ENCODE assay signal across 17 mouse cellular contexts in genomic region chr1:47278321-47279020, GRCm38 (mm10).
DNase-seq lines count a peak whose midpoint lies in the region; ATAC-seq and TF ChIP-seq lines count a peak whose summit lies in the region.
"Had no signal": no experiment of that assay in that cellular context is flagged by ENCODE, and none has a peak within 500 bp of the region (broad histone marks: within the 10 kb centered on the region; RNA-seq: fewer than 3 reads in every experiment).

No protein-coding gene starts in this region.

- no peaks in the 10 kb centered on the region for H3K36me3 ChIP-seq in hindbrain, embryonic 11.5 days (ENCODE audit: control insufficient read depth, insufficient read depth, low read length)
- no peaks in the 10 kb centered on the region for H3K36me3 ChIP-seq in hindbrain, embryonic 10.5 days
- H3K36me3 ChIP-seq in forebrain, embryonic 16.5 days (ENCODE audit: control insufficient read depth, insufficient read depth): no peaks in the 10 kb centered on the region
- no peaks in the 10 kb centered on the region for H3K36me3 ChIP-seq in midbrain, postnatal 0 days (ENCODE audit: insufficient read depth, low read length)
- H3K36me3 ChIP-seq: heart, embryonic 15.5 days; intestine, embryonic 15.5 days; limb, embryonic 15.5 days had no signal

- no peak for TF ChIP-seq CTCF in midbrain, postnatal 0 days (IDR thresholded peaks at IDR 0.05)

- no peaks in the 10 kb centered on the region for H3K4me1 ChIP-seq in hindbrain, embryonic 11.5 days (replicated peaks; ENCODE audit: control insufficient read depth, insufficient read depth, low read length)
- H3K4me1 ChIP-seq in hindbrain, embryonic 10.5 days (replicated peaks): no peaks in the 10 kb centered on the region
- peaks cover 11% of the 10 kb centered on the region for H3K4me1 ChIP-seq in forebrain, embryonic 16.5 days (replicated peaks; ENCODE audit: control insufficient read depth, insufficient read depth, low read length)
- H3K4me1 ChIP-seq in midbrain, postnatal 0 days (ENCODE audit: insufficient read depth, low read length): no peaks in the 10 kb centered on the region; the same call in 1 of the 2 replicates
- H3K4me1 ChIP-seq: heart, embryonic 15.5 days; intestine, embryonic 15.5 days had no signal

- no peaks in the 10 kb centered on the region for H3K27me3 ChIP-seq in hindbrain, embryonic 11.5 days (ENCODE audit: control insufficient read depth, insufficient read depth, low read length)
- H3K27me3 ChIP-seq in hindbrain, embryonic 10.5 days (ENCODE audit: insufficient read depth, poor library complexity, severe bottlenecking): no peaks in the 10 kb centered on the region
- H3K27me3 ChIP-seq in forebrain, embryonic 16.5 days (replicated peaks; ENCODE audit: control insufficient read depth, insufficient read depth, low read length): no peaks in the 10 kb centered on the region
- H3K27me3 ChIP-seq in midbrain, postnatal 0 days (ENCODE audit: insufficient read depth, low read length): no peaks in the 10 kb centered on the region
- H3K27me3 ChIP-seq: heart, embryonic 15.5 days; intestine, embryonic 15.5 days; limb, embryonic 15.5 days had no signal

- H3K27ac ChIP-seq in hindbrain, embryonic 11.5 days (ENCODE audit: low read depth, low read length): no peak overlapping the region
- no peak overlapping the region for H3K27ac ChIP-seq in hindbrain, embryonic 10.5 days
- H3K27ac ChIP-seq in forebrain, embryonic 16.5 days (ENCODE audit: low read length): peak overlapping the region; percentile 52
- peak overlapping the region; percentile 55 for H3K27ac ChIP-seq in midbrain, postnatal 0 days (ENCODE audit: low read depth, low read length)
- H3K27ac ChIP-seq: heart, embryonic 15.5 days; intestine, embryonic 15.5 days; limb, embryonic 15.5 days had no signal

- H3K9ac ChIP-seq in hindbrain, embryonic 11.5 days (ENCODE audit: low read depth, low read length): no peak overlapping the region
- no peak overlapping the region for H3K9ac ChIP-seq in forebrain, embryonic 16.5 days (replicated peaks; ENCODE audit: low read depth, low read length)
- H3K9ac ChIP-seq in midbrain, postnatal 0 days (replicated peaks; ENCODE audit: low read length, poor library complexity, severe bottlenecking): no peak overlapping the region
- H3K9ac ChIP-seq: heart, embryonic 15.5 days; intestine, embryonic 15.5 days; limb, embryonic 15.5 days had no signal

- WGBS in hindbrain, embryonic 11.5 days: 72% methylated on average over 5 of the region's 5 CpGs
- WGBS in hindbrain, embryonic 10.5 days: 78% methylated on average over 5 of the region's 5 CpGs
- WGBS in forebrain, embryonic 16.5 days: 12% methylated on average over 5 of the region's 5 CpGs
- WGBS in midbrain, postnatal 0 days: 33% methylated on average over 5 of the region's 5 CpGs

- H3K9me3 ChIP-seq in hindbrain, embryonic 11.5 days (ENCODE audit: control insufficient read depth, low read length): no peaks in the 10 kb centered on the region
- H3K9me3 ChIP-seq in hindbrain, embryonic 10.5 days: no peaks in the 10 kb centered on the region
- no peaks in the 10 kb centered on the region for H3K9me3 ChIP-seq in forebrain, embryonic 16.5 days (ENCODE audit: control insufficient read depth, low read length)
- no peaks in the 10 kb centered on the region for H3K9me3 ChIP-seq in midbrain, postnatal 0 days (ENCODE audit: low read length)
- H3K9me3 ChIP-seq: heart, embryonic 15.5 days; intestine, embryonic 15.5 days; limb, embryonic 15.5 days had no signal

- H3K4me2 ChIP-seq in hindbrain, embryonic 11.5 days (replicated peaks; ENCODE audit: low read depth, low read length): no peak overlapping the region
- H3K4me2 ChIP-seq in forebrain, embryonic 16.5 days (ENCODE audit: low read length): no peak overlapping the region
- H3K4me2 ChIP-seq in midbrain, postnatal 0 days (ENCODE audit: low read depth, low read length, poor library complexity, severe bottlenecking): 0 out of 2 replicates have a peak overlapping the region, but pooled peaks have one; percentile 18
- H3K4me2 ChIP-seq: heart, embryonic 15.5 days; intestine, embryonic 15.5 days; limb, embryonic 15.5 days had no signal

- DNase-seq in hindbrain, embryonic 11.5 days (ENCODE audit: low spot score): peak; percentile 6
- DNase-seq in hindbrain, embryonic 10.5 days (ENCODE audit: low spot score): no peak
- peak; percentile 57 to 66 for DNase-seq in cerebellum, postnatal 14 days
- peak; percentile 70 for DNase-seq in midbrain, postnatal 0 days (ENCODE audit: low spot score)
- no peak for DNase-seq in kidney, adult 11 months
- DNase-seq in adrenal gland, adult 8-10 months: no peak
- DNase-seq in ovary, postnatal 14 days (ENCODE audit: low spot score): no peak
- DNase-seq: gastrocnemius, postnatal 25 days; kidney, postnatal 10 days; lung, adult 2 months; right cerebral cortex, postnatal 14 days; thymus, postnatal 14 days had no signal

- peak; percentile 69 for ATAC-seq in hindbrain, embryonic 11.5 days (ENCODE audit: low FRiP score)
- peak; percentile 65 for ATAC-seq in forebrain, embryonic 16.5 days
- peak; percentile 47; the same call in 1 of the 2 replicates for ATAC-seq in midbrain, postnatal 0 days (ENCODE audit: low FRiP score)

- no peak overlapping the region for H3K4me3 ChIP-seq in hindbrain, embryonic 11.5 days (ENCODE audit: low read depth, low read length)
- H3K4me3 ChIP-seq in hindbrain, embryonic 10.5 days: no peak overlapping the region
- no peak overlapping the region for H3K4me3 ChIP-seq in forebrain, embryonic 16.5 days (replicated peaks; ENCODE audit: low read length)
- H3K4me3 ChIP-seq in midbrain, postnatal 0 days (ENCODE audit: low read depth, low read length): no peak overlapping the region
- H3K4me3 ChIP-seq: erythroblast, embryonic 14.5 days; heart, embryonic 15.5 days; intestine, embryonic 15.5 days; limb, embryonic 15.5 days had no signal

Comparison
In these comparisons a context has a peak if more than half of its experiments do, and no peak if none do; other contexts are left out.
1. DNase-seq: peak in hindbrain, embryonic 11.5 days (single experiment), cerebellum, postnatal 14 days (2 of 2) and midbrain, postnatal 0 days (single experiment); none in hindbrain, embryonic 10.5 days (single experiment), kidney, adult 11 months (single experiment), adrenal gland, adult 8-10 months (single experiment) and ovary, postnatal 14 days (single experiment).
2. H3K27ac ChIP-seq: peak in forebrain, embryonic 16.5 days (single experiment) and midbrain, postnatal 0 days (single experiment); none in hindbrain, embryonic 11.5 days (single experiment) and hindbrain, embryonic 10.5 days (single experiment).
3. Peak in every context shown above with its lines, with median percentiles within 50 percentile points of each other: ATAC-seq.